Mouse (Mus musculus): Measurements from ENCODE around the gene Golph3l. TPM values are rescaled to one million over a fixed set of nuclear protein-coding genes. Genes with fewer than 3 reads are reported as not detected.
"Not testable (repeated sequence)": the region's sequence is repeated elsewhere in the genome, so short reads cannot be mapped to it uniquely, and the experiment has no call there.

Gene Golph3l
- total RNA-seq, 2 experiments from 2014 or later, result 19.4 to 21.9 TPM

DNA sequence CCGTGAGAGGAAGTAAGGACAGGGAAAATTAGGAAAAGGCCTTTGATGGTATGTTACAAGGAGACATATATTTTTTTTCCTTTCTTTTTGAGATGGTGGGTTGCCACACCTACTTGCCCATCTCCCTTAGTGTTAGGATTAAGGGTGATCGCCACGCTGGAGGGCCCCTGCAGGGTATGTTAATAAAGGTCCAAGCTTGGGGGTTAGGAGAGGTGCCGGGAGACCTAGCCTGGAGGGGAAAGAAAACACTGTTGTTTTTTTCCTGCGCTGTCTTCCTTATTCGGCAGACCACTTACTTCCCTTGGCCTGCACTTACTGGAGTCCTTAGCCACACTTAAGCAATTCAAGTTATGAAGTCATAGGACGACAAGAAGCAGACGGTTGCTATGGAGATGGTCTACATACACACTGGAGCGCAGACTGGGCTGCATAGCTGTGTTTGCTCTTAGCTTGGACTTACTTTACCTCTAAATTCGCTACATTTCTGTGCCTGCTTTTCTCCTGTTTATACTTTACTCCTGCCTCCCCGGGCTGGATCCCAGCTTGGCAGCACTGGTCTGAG is 64.8 kb downstream of the Golph3l start:
- DNase-seq (ENCODE audit: low spot score in 2 of 2), result no peak

DNA sequence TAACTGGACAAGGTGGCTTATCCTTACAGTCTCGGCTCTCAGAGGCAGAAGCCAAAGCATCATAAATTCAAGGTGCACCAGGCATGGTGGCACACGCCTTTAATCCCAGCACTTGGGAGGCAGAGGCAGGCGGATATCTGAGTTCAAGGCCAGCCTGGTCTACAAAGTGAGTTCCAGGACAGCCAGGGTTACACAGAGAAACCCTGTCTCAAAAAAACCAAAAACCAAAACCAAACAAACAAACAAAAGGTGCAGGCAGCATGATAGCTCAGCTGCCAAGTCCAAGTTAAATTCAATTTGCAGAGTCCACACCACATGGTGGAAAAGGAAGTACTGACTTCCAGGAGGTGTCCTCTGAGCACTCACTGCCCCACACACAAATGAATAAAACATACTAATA is 65.6 kb downstream of the Golph3l start:
- DNase-seq (ENCODE audit: low spot score in 2 of 2), result not testable (repeated sequence)

DNA sequence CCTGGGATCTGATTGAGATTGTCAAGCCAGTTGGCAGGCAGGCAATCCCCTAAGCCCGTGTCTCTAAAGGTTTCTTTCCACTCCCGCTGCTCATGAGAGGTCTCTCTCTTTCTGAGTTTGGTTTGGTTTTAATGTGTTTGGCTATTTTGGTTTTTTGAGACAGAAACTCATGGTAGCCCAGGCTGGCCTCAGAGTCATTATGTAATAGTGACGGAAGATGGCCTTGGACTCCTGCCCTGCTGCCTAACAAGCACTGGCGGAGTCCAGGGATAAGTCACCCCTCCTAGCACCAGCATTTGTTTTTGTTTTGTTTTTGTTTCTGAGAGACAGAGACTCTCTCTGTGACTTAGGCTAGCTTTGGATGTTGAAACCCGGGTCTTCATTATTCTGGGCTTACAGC is 66.7 kb downstream of the Golph3l start:
- no peak for DNase-seq (ENCODE audit: low spot score in 2 of 2)

DNA sequence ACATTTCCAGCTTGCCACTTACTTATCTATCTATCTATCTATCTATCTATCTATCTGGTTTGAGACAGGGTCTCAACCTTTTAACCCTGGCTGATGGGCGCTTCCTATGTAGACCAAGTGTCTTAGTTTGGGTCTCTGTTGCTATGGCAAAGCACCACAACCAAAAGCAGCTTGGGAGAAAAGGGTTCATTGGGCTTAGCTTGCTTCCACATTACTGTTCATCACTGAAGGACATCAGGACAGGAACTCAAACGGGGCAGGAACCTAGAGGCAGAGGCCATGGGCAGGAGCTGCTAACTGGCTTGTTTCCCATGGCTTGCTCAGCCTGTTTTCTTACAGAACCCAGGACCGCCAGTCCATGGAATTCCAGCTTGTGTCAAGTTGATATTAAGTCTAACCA is 68.4 kb downstream of the Golph3l start:
- DNase-seq (ENCODE audit: low spot score in 2 of 2), result no peak

DNA sequence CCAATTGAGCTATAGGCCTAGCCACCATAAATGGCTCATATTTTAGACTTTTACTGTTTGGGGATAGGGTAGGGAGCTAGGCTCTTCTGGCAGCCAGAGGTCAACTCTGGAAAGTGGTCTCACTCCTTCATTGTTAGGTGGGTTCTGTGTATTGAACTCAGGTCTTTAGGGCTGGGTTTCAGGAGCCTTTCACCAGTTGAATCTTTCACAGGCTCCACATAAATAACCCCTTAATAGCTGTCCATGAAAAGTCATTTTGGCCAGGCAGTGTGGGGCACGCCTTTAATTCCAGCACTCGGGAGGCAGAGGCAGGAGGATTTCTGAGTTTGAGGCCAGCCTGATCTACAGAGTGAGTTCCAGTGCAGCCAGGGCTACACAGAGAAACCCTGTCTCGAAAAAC is 69.0 kb downstream of the Golph3l start:
- DNase-seq (ENCODE audit: low spot score in 2 of 2), result no peak

DNA sequence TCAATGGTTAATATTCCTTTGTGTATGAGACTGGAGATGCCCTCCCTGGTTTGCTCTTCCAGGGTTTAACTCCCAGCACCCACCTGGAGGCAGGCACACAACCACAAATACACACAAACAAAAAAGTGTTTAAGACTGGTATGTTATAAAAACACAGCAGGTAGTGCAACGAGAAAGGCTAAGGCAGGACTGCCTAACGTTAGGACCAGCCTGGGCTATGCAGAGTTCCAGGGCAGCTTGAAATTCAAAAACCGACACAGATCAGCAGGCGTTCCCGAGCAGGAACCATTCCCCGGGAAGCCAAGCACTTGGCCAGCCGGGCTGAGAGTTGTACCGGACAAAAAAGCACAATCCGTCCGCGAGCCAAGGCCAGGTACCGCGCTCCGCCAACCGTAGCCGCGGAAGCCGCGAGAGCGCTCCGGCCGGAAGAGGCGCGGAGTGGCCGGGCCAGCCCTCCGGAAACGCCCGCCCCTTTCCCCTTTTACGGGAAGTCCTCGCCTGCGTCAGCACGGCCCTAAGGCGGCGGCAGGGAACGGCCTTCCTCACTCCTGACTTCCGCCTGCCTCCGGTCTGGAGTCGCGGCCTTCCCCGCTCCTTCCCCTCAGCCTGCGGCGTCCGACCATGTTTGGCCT is 69.6 kb downstream of the Golph3l start, which contains the start of gene Mcl1:
Gene Mcl1, plus strand, starts transcription at position 553 of the 632 bp plus-strand sequence.
- DNase-seq (ENCODE audit: low spot score in 2 of 2), result peak; percentile 93 to 94

DNA sequence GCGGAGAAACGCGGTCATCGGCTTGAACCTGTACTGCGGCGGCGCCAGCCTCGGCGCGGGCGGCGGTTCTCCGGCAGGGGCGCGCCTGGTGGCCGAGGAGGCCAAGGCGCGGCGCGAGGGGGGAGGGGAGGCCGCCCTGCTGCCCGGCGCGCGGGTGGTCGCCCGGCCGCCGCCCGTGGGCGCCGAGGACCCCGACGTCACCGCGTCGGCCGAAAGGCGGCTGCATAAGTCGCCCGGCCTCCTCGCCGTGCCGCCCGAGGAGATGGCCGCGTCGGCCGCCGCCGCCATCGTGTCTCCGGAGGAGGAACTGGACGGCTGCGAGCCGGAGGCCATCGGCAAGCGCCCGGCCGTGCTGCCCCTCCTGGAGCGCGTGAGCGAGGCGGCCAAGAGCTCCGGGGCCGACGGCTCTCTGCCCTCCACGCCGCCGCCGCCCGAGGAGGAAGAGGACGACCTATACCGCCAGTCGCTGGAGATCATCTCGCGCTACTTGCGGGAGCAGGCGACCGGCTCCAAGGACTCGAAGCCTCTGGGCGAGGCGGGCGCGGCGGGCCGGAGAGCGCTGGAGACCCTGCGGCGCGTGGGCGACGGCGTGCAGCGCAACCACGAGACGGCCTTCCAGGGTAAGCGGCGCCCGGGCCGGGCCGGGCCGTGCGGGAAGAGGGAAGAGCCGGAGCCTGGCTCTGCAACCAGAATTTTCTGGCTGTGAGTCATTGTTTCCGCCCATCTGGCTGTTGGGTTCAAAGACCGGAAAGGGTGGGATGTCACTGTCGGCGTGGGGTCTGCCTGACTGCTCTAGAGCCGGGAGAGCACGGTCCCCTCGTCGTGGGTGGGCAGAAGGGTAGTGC is 70.4 kb downstream of the Golph3l start:
- peak; percentile 69 for DNase-seq (ENCODE audit: low spot score in 2 of 2)

DNA sequence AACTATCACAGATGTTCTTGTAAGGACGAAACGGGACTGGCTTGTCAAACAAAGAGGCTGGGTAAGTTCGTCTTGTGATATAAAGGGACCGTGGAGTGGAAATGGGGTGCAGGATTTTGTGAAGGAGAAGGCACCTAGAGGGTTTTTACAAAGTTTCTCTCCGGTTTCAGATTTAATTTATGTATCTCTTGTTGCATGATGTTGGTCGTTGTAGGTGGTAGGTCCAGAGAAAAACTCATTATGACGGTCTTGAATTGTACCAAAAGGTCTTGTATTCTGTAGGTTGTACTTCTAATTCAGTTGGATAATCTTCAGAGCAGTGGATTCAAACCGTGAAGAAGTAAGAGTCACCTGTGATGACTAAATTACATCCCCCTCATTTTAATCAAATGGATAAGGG is 71.2 kb downstream of the Golph3l start:
- DNase-seq (ENCODE audit: low spot score in 2 of 2), result no peak

DNA sequence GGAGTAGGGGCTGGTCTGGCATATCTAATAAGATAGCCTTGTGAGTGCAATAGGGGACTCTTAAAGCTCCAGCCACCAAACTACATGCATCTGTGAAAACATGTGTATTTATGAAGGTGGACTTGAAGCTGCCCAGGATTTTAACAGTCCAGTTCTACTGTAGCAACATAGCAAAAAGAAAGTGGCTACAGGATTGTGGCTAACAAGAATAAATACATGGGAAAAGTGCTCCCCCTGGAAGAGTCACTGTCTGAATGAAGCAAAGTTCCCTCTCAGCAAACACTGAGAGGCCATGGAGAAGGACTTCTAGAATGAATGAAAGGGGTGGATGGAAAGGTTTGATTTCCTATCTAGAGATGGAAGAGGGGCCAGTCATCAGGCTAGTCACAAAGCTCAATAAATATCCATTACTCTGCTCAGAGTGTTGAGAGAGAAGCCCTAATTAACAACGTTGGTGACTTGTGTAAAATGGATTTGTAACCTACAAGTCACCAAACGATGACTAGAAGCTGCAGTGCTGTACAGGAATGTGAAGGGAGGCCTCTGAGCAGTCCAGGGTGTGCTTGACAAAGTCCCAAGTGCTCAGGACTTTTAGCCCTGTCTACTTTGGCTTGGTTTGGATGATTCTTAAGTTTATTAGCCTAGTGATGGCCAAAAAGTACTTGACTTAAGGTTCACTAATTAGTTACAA is 72.2 kb downstream of the Golph3l start:
- DNase-seq (ENCODE audit: low spot score in 2 of 2), result no peak

DNA sequence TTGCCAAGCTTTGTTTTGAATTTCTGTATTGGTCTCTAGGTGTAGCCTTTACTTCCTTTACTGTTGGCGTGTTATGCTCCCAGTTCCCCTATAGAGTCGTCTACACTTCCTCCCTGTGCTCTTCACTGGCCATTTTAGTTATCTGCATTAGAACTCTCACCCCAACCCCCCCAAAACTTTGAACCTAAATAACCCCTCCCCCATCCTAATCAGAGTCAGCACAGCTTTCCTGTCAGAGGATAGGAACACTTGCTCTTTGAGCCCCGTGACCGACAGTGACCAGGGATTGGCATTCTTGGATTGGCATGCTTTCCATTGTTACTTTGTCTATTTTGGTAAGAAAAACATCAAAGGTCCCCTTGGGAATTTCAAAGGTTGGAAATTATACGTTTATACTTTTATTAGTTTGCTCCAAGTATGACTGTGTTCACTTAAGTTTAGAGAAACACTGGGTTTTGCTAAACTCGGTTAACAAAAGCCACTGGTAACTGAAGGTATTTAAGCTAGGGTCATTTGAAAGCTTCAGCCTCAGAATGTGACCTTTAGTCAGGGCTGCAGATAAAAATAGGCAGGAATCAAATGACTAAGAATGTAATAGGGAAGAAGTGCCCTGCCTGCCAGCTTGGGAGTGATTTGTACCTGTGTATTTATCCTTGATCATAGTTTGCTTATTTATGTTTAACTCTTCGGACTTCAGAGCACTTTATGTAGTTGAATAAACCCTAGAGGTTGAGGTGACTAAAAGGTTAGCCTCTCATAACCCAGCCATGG is 73.4 kb downstream of the Golph3l start:
- no peak for DNase-seq (ENCODE audit: low spot score in 2 of 2)

DNA sequence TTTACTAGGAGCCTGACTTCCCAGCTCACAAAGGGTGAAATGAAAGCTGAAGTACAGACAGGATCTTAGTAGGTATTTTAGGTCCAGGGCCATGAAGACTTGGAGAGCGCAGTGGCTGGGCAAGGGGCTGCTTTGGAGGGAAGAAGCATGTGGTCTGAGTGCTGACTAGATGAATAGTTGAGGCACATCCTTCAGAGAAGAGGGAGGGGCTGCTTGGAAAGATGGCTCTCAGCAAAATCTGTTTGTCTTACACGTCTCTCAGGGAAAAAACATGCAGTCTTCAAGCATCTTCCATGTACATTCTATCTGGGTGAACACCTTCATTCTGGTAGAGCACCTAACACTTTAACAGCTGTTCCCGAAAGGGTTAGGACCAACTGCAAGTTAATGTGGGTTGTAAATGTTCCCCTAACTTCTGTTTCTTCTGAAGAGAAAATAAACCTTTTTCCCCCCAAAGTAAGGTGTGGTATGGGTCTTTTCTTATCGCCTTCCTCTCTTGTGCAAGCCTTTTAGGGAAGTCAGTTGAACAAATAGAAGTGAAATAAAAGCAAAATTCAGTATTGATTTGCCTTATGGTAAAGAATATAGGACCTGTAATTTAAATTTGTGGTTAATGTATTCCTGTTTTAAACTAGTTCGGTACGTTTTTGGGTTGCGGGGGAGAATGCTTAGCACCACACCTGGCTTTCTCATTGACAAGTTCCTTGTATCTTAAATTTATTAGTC is 74.2 kb downstream of the Golph3l start:
- DNase-seq (ENCODE audit: low spot score in 2 of 2), result no peak

DNA sequence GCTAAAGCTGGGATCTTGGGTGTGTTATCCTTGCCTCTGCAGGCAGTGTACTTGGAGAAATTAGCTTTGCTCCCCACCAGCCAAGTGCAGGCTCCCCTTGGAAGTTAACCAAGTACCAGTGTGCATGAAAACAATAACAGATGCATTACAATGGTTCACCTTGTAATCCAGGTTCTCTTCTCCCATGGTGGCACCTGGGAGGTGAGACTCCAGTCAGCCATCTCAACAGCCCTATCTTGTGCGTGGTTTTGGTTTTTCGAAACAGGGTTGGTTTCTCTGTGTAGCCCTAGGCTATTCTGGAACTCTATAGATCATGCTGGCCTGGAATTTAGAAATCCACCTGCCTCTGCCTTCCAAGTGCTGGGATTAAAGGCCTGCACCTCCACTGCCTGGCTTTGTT is 74.8 kb downstream of the Golph3l start:
- no peak for DNase-seq (ENCODE audit: low spot score in 2 of 2)

DNA sequence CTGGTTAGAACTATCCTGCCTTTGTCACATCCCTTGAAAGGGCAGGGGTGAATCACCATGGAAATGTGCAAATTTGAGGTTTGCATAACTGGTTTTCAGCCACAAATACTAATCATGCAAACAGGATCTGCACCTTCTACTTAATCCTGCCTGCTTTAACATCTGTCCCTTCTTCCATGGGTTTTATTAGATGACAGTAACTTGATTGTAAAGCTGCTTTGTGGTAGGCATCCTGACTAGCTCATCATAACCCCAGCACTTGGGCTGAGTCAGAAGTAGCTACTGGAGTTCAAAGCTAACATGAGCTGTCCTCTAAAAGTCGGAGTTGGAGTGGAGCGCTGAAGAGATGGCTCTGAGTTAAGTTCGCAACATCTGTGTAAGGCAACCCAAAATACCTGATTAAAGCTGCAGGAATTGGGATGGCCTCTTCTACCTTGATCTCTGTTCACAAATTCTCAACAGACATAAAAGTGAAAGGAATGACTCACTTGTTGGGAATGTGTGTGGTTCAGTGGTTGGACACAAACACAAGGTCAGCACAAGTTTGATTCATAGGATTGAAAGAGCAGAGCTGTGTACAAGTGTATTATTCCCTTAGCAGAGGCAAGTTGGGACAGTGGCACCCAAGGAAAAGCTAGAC is 75.4 kb downstream of the Golph3l start:
- DNase-seq (ENCODE audit: low spot score in 2 of 2), result no peak

DNA sequence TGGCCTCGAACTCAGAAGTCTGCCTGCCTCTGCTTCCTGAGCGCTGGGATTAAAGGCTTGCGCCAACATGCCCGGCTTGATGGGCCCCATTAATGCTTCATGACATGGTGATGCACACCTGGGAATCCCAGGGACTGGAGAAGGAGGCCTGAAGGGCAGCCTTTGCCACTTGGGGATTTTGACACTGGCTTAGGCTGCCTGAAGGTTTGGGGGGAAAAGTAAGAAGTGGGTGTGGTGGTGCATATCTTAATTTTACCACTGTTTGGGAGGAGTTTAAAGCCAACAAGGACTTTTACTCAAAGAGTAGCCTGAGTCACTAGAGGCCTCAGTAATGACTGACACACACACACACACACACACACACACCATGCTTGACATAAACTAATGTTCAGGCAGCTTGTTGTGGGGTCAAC is 76.2 kb downstream of the Golph3l start:
- DNase-seq (ENCODE audit: low spot score in 2 of 2), result no peak

DNA sequence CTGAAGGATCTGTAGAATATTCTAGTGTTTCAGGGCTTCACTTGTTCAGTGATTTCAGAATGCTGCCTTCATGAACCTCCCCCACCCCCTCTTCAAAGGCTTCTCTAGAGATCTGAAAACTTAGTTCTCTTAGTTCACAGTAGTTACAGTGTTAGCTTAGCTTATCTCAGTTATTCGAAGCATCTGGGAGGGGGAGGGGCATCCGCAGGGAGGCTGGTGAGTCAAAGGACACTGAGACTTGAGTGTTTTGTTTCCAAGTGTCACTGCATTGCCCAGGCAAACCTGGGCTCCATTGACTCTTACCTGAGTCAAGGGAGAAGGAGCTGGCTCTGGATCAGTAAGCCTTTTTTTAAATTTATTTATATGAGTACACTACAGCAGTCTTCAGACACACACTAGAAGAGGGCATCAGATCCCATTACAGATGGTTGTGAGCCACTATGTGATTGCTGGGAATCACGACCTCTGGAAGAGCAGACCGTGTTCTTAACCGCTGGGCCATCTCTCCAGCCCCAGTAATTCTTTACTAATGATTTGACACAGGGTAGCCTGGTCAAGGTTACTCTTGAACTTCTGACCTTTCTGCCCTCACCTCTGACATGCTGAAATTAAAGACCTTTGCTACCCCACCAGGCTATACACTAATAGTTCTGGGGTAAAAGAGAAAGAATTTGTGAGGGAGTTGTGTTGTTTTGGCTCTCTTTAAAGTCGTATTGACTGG is 77.5 kb downstream of the Golph3l start:
- no peak for DNase-seq (ENCODE audit: low spot score in 2 of 2)

DNA sequence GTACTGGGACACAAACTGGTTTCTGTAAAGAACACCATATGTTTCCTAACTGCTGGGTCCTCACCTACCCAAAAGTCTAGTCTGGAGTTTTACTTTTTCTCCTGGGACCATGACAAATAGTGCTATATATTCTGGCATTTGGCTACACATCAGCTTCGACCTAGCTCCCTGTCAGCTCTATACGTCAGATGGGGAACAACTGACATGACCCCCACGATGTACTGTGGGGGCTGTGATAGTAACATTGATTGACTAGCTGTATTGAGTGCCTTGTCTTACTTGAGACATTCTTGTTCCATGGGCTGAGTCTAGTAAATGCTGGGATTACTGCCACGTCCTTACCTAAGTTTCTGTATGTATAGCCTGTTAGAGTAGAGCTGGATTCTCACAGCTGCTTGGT is 78.8 kb downstream of the Golph3l start:
- no peak for DNase-seq (ENCODE audit: low spot score in 2 of 2)

DNA sequence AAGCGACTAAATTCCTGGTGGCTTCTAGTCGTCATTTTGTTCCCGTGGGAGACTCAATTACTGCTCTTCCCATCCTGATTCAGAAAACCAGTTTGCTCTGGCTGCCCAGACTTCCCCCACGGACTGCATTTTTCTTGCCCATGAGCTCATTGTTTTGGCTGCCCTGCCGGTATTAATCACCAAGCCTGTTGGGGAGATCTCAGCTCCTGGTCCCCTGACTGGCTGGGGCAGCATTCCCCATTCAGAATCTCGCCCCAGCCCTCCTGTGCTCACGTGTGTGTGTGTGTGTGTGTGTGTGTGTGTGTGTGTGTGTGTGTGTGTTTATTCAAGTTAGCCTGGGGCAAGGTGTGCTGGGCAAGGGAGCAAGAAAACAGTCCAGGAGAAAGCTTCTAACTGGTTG is 79.3 kb downstream of the Golph3l start:
- DNase-seq (ENCODE audit: low spot score in 2 of 2), result peak in 1 of 2 experiments; percentile 45

Data from layer of hippocampus, postnatal 10 days (tissue).